13 mouse cellular contexts compared by ENCODE assay signal in genomic region chr12:87027391-87027790, GRCm38 (mm10). TPM values are rescaled to one million over a fixed set of nuclear protein-coding genes. Genes with fewer than 3 reads are reported as not detected.
DNase-seq lines count a peak whose midpoint lies in the region; TF ChIP-seq lines count a peak whose summit lies in the region.
"Had no signal": no experiment of that assay in that cellular context is flagged by ENCODE, and none has a peak within 500 bp of the region (broad histone marks: within the 10 kb centered on the region; RNA-seq: fewer than 3 reads in every experiment).

No protein-coding gene starts in this region.

- peaks cover 40% of the 10 kb centered on the region for H3K27me3 ChIP-seq in midbrain, embryonic 10.5 days (ENCODE audit: low read depth, poor library complexity, severe bottlenecking)
- no peaks in the 10 kb centered on the region for H3K27me3 ChIP-seq in thymus, adult 2 months (ENCODE audit: control insufficient read depth, insufficient read depth, low read length)

- no peaks in the 10 kb centered on the region for H3K36me3 ChIP-seq in midbrain, embryonic 10.5 days
- H3K36me3 ChIP-seq in thymus, adult 2 months (ENCODE audit: control insufficient read depth, insufficient read depth, low read length) = no peaks in the 10 kb centered on the region
- H3K36me3 ChIP-seq: embryonic facial prominence, embryonic 12.5 days; liver, embryonic 15.5 days had no signal

- H3K9me3 ChIP-seq in midbrain, embryonic 10.5 days (replicated peaks) = no peaks in the 10 kb centered on the region
- H3K9me3 ChIP-seq: embryonic facial prominence, embryonic 12.5 days; liver, embryonic 15.5 days had no signal

- peaks cover 11% of the 10 kb centered on the region for H3K4me1 ChIP-seq in midbrain, embryonic 10.5 days
- H3K4me1 ChIP-seq in olfactory bulb, adult 2 months (ENCODE audit: control insufficient read depth, insufficient read depth, low read length) = peaks cover 29% of the 10 kb centered on the region
- H3K4me1 ChIP-seq in thymus, adult 2 months (replicated peaks; ENCODE audit: control insufficient read depth, insufficient read depth, low read length) = no peaks in the 10 kb centered on the region
- H3K4me1 ChIP-seq: liver, embryonic 15.5 days had no signal

- peak overlapping the region; percentile 97 for H3K27ac ChIP-seq in left cerebral cortex, adult 2 months
- H3K27ac ChIP-seq in midbrain, embryonic 10.5 days (replicated peaks) = no peak overlapping the region
- no peak overlapping the region for H3K27ac ChIP-seq in olfactory bulb, adult 2 months (ENCODE audit: insufficient read depth, low read depth, low read length)
- H3K27ac ChIP-seq in thymus, adult 2 months (ENCODE audit: control insufficient read depth, insufficient read depth, low read length) = no peak overlapping the region
- H3K27ac ChIP-seq: embryonic facial prominence, embryonic 12.5 days; liver, embryonic 15.5 days had no signal

- DNase-seq in left cerebral cortex, adult 2 months (ENCODE audit: extremely low spot score in 1 of 2, low spot score in 2 of 2) = no peak
- DNase-seq in left cerebral cortex, postnatal 14 days (ENCODE audit: low spot score in 2 of 2) = no peak
- peak; percentile 52 to 55 for DNase-seq in cerebellum, postnatal 25 days
- DNase-seq in midbrain, embryonic 10.5 days (ENCODE audit: low spot score) = no peak
- DNase-seq in thymus, adult 2 months = no peak
- DNase-seq in frontal cortex, adult 2 months (ENCODE audit: extremely low spot score in 1 of 2, low spot score in 1 of 2) = no peak
- DNase-seq: adrenal gland, postnatal 14 days; kidney, adult 18-20 months had no signal

- TF ChIP-seq CTCF in left cerebral cortex, adult 2 months (IDR thresholded peaks at IDR 0.05) = no peak
- TF ChIP-seq CTCF in olfactory bulb, adult 2 months (IDR thresholded peaks at IDR 0.05; ENCODE audit: insufficient read depth, low read depth, low read length) = no peak
- no peak for TF ChIP-seq CTCF in thymus, adult 2 months (IDR thresholded peaks at IDR 0.05; ENCODE audit: borderline replicate concordance, control insufficient read depth, extremely low read depth, insufficient read depth, low read length, poor library complexity)

- no peak for TF ChIP-seq POLR2A in olfactory bulb, adult 2 months (IDR thresholded peaks at IDR 0.05; ENCODE audit: insufficient read depth, low read depth, low read length)
- no peak for TF ChIP-seq POLR2A in thymus, adult 2 months (IDR thresholded peaks at IDR 0.05; ENCODE audit: control insufficient read depth, extremely low read depth, insufficient read depth, low read length, poor library complexity)

- 66% methylated on average over 5 of the region's 5 CpGs for WGBS in midbrain, embryonic 10.5 days
- 63% methylated on average over 5 of the region's 5 CpGs for WGBS in olfactory bulb, adult 2 months
- 45% methylated on average over 5 of the region's 5 CpGs for WGBS in thymus, adult 2 months

- intact Hi-C loops in left cerebral cortex, adult 2 months (cut with DNase I) = loop anchor here (2.0 kb wide), 1 partner anchor 15 kb away; no protein-coding TSS in a partner anchor
- intact Hi-C loops in left cerebral cortex, postnatal 14 days (cut with DNase I) = loop anchor here (2.0 kb wide), 1 partner anchor 15 kb away; no protein-coding TSS in a partner anchor

- peak overlapping the region; percentile 68 for H3K4me3 ChIP-seq in left cerebral cortex, adult 2 months
- peak overlapping the region; percentile 56; the same call in 1 of the 2 replicates for H3K4me3 ChIP-seq in midbrain, embryonic 10.5 days
- H3K4me3 ChIP-seq in olfactory bulb, adult 2 months (ENCODE audit: insufficient read depth, low read depth, low read length) = peak overlapping the region; percentile 20; the same call in 1 of the 2 replicates
- H3K4me3 ChIP-seq in thymus, adult 2 months (ENCODE audit: control insufficient read depth, insufficient read depth, low read length) = no peak overlapping the region
- H3K4me3 ChIP-seq: liver, embryonic 15.5 days had no signal

RNA-seq across cellular contexts. Expression of gene Tmem63c, which starts 6.3 kb away (rescaled TPM):
- 10 to 100 TPM; 41.7 to 43.8 TPM for total RNA-seq in left cerebral cortex, adult 2 months (2021)
- 10 to 100 TPM; 41.2 to 43.1 TPM for total RNA-seq in left cerebral cortex, postnatal 14 days (2021)
- polyA plus RNA-seq in midbrain, embryonic 10.5 days (2016; fragmentation: Nextera tagmentation; extraction: Ambion mirVana) = 0.14 and 0.75 TPM in 2 replicates
- not detected in 2 replicates for polyA plus RNA-seq in olfactory bulb, adult 2 months (2012; ENCODE audit: insufficient read depth, insufficient read length, low replicate concordance, missing spikeins)
- 0.43 and 0.58 TPM in 2 replicates for polyA plus RNA-seq in thymus, adult 2 months (2012; rRNA removed)
- polyA plus RNA-seq in frontal cortex, adult 2 months (2012; rRNA removed) = 26.0 and 31.8 TPM in 2 replicates
- polyA plus RNA-seq: heart, postnatal 0 days; liver, embryonic 15.5 days had no signal

RNA-seq across cellular contexts. Expression of gene Zdhhc22, which starts 37.2 kb away (rescaled TPM):
- 10 to 100 TPM; 59.1 to 61.3 TPM for total RNA-seq in left cerebral cortex, adult 2 months (2021)
- 10 to 100 TPM; 46.0 to 56.9 TPM for total RNA-seq in left cerebral cortex, postnatal 14 days (2021)
- 0.15 and 0.24 TPM in 2 replicates for polyA plus RNA-seq in midbrain, embryonic 10.5 days (2016; fragmentation: Nextera tagmentation; extraction: Ambion mirVana)
- not detected in 2 replicates for polyA plus RNA-seq in olfactory bulb, adult 2 months (2012; ENCODE audit: insufficient read depth, insufficient read length, low replicate concordance, missing spikeins)
- polyA plus RNA-seq in thymus, adult 2 months (2012; rRNA removed) = 0.86 and 1.6 TPM in 2 replicates
- polyA plus RNA-seq in frontal cortex, adult 2 months (2012; rRNA removed) = 35.4 and 41.3 TPM in 2 replicates
- polyA plus RNA-seq: gonadal fat pad, adult 2 months; heart, postnatal 0 days had no signal

Comparison
In these comparisons a context has a peak if more than half of its experiments do, and no peak if none do; other contexts are left out.
1. DNase-seq: peak in cerebellum, postnatal 25 days (2 of 2); none in left cerebral cortex, adult 2 months (0 of 2), left cerebral cortex, postnatal 14 days (0 of 2), midbrain, embryonic 10.5 days (single experiment), thymus, adult 2 months (single experiment) and frontal cortex, adult 2 months (0 of 2).
2. RNA of gene Tmem63c, which starts 6.3 kb away (polyA plus RNA-seq): 26.0 to 31.8 TPM in frontal cortex, adult 2 months; 0.43 to 0.58 TPM in thymus, adult 2 months, 0.14 to 0.75 TPM in midbrain, embryonic 10.5 days and not detected in olfactory bulb, adult 2 months; every median in the first group is over 10 times any median in the second.
3. RNA of gene Zdhhc22, which starts 37.2 kb away (polyA plus RNA-seq): 35.4 to 41.3 TPM in frontal cortex, adult 2 months; 0.86 to 1.6 TPM in thymus, adult 2 months, 0.15 to 0.24 TPM in midbrain, embryonic 10.5 days and not detected in olfactory bulb, adult 2 months; every median in the first group is over 10 times any median in the second.